Mouse (Mus musculus) kidney, postnatal 0 days (tissue): Measurements from ENCODE around the gene Hmx2. TPM values are rescaled to one million over a fixed set of nuclear protein-coding genes. Genes with fewer than 3 reads are reported as not detected.
A peak's percentile ranks its signal among the peaks of the same experiment; 100 is the strongest.

Experiments used
- ATAC-seq: fragments of 200-750 bp; cut with Nextera tagmentation; replicated peaks from 2 replicates; pipeline ENCODE4 v1.8.0; 2017; ENCODE audit warnings: low read depth, moderate number of reproducible peaks, moderate TSS enrichment, moderate library complexity; ENCODE audit not compliant: low FRiP score
- DNase-seq: peaks from one replicate; pipeline ENCODE4 v3.0.0-alpha.2; 2016; ENCODE audit warnings: low spot score
- H3K27ac ChIP-seq: fragments of 300-500 bp; sonication (generic); 2 replicates; pipeline ENCODE4 v1.5.1; 2014; ENCODE audit warnings: mild to moderate bottlenecking
- H3K27me3 ChIP-seq: fragments of 300-500 bp; sonication (generic); 2 replicates; pipeline ENCODE4 v1.6.1; 2014; ENCODE audit warnings: low read length, mixed read lengths; ENCODE audit not compliant: insufficient read depth
- H3K36me3 ChIP-seq: fragments of 300-500 bp; sonication (generic); 2 replicates; pipeline ENCODE4 v1.6.1; 2014; ENCODE audit warnings: low read length, mixed read lengths; ENCODE audit not compliant: insufficient read depth
- H3K4me1 ChIP-seq: fragments of 300-500 bp; sonication (generic); replicated peaks from 2 replicates; pipeline ENCODE4 v1.6.1; 2014; ENCODE audit warnings: antibody characterized with exemption, low read length, mixed read lengths; ENCODE audit not compliant: insufficient read depth
- H3K4me2 ChIP-seq: fragments of 300-500 bp; sonication (generic); 2 replicates; pipeline ENCODE4 v1.6.1; 2014; ENCODE audit warnings: mild to moderate bottlenecking, low read length, moderate library complexity, mixed read lengths
- H3K4me3 ChIP-seq: fragments of 300-500 bp; sonication (generic); replicated peaks from 2 replicates; pipeline ENCODE4 v1.5.1; 2014; ENCODE audit warnings: low read depth, low read length
- H3K9ac ChIP-seq: fragments of 300-500 bp; sonication (generic); 2 replicates; pipeline ENCODE4 v1.6.1; 2014; ENCODE audit warnings: low read depth, low read length
- H3K9me3 ChIP-seq: fragments of 300-500 bp; sonication (generic); replicated peaks from 2 replicates; pipeline ENCODE4 v1.6.1; 2016; ENCODE audit warnings: low read length, inconsistent platforms, mixed read lengths
- CTCF ChIP-seq: IDR thresholded peaks from 2 replicates; pipeline ENCODE4 v1.5.1; 2016; ENCODE audit warnings: antibody characterized with exemption, low read depth, mild to moderate bottlenecking, moderate library complexity
- WGBS: fragments of 180-500 bp; shearing (Covaris S2); extraction: QIAGEN DNeasy Blood & Tissue Kit; methylation state at CpG from one replicate; pipeline ENCODE4 v1.1.7; 2014; 5-methylcytosine and 5-hydroxymethylcytosine counted together
- polyA plus RNA-seq: library from polyadenylated mRNA; unstranded; fragments of >200 nt; fragmentation: Nextera tagmentation; extraction: Ambion mirVana; gene quantifications from 2 replicates; pipeline ENCODE4 v1.2.1, GENCODE M21; 2015

The Hmx2 gene
- polyA plus RNA-seq, 1 experiment from 2014 or later, result 4.8 TPM

DNA sequence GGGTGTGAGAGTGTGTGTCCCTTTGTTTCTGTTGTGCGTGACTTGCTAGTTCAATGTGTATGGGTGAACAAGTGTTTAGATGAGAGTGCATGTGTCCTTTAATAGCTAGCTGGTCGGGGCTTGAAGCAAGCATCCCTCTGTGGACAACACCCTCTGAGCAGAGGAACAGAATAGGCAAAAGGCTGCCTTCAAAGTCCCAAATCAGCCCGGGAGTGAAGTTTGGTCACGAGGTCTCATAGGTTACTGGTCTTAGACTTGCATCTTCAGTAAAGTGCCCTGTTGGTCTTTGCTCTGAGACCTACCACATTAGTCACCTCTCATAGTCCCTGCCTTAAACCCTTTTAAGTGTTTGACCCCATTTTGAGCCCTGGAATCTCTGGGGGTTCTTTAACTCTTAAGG, 2.9 kb downstream of the Hmx2 start:
- H3K27me3 ChIP-seq, result peaks cover 96% of the 10 kb centered on the region
- H3K4me1 ChIP-seq, result peaks cover 15% of the 10 kb centered on the region; the same call in 1 of the 2 replicates
- no peak overlapping the region for H3K9ac ChIP-seq
- H3K9me3 ChIP-seq, result no peaks in the 10 kb centered on the region
- ATAC-seq (no peak), DNase-seq (no peak)
- H3K36me3 ChIP-seq, result no peaks in the 10 kb centered on the region
- TF ChIP-seq CTCF, result no peak
- WGBS, result 2% methylated on average over 4 of the region's 4 CpGs
- H3K27ac ChIP-seq, result no peak overlapping the region
- no peak overlapping the region for H3K4me2 ChIP-seq
- no peak overlapping the region for H3K4me3 ChIP-seq

- Histone ChIP-seq H3K9me3 (no peaks in the 10 kb centered on the region), H3K36me3 (no peaks in the 10 kb centered on the region), H3K4me3 (no peak overlapping the region), H3K27ac (no peak overlapping the region), H3K4me1 (peaks cover 15% of the 10 kb centered on the region; the same call in 1 of the 2 replicates), H3K27me3 (peaks cover 96% of the 10 kb centered on the region), H3K9ac (no peak overlapping the region), H3K4me2 (no peak overlapping the region)
- 1% methylated on average over 42 of the region's 42 CpGs for WGBS
- ATAC-seq (no peak), DNase-seq (no peak)
- no peak for TF ChIP-seq CTCF
Measured at GRCm38 (mm10) chr7:131551931-131552741, 3.6 kb downstream of the Hmx2 start.

DNA sequence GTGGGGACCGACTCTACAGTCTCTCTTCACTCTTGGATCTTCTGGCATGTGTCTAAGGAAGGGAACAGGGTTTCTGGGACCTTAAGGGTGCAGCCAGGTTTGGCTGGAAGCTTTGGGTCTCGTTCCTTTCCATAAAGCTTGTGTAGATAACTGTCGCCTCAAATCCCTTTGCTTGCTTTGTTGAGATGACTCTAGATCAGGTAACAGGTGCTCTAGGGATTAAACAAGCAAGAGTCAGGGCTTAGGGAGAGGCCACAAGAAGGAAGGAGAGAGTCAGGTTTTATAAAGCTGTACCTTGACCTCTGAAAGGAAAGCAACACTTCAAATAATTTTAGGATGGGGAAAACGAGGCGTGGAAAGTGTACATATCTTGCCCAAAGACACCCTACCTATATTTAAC, 4.2 kb downstream of the Hmx2 start:
- ATAC-seq, result no peak
- no peak overlapping the region for H3K4me3 ChIP-seq
- no peak for DNase-seq
- peaks cover 15% of the 10 kb centered on the region; the same call in 1 of the 2 replicates for H3K4me1 ChIP-seq
- H3K4me2 ChIP-seq, result no peak overlapping the region
- under 1% methylated on average over 5 of the region's 5 CpGs for WGBS
- H3K9me3 ChIP-seq, result no peaks in the 10 kb centered on the region
- no peak overlapping the region for H3K9ac ChIP-seq
- peaks cover 97% of the 10 kb centered on the region for H3K27me3 ChIP-seq
- no peak for TF ChIP-seq CTCF
- no peaks in the 10 kb centered on the region for H3K36me3 ChIP-seq
- no peak overlapping the region for H3K27ac ChIP-seq

DNA sequence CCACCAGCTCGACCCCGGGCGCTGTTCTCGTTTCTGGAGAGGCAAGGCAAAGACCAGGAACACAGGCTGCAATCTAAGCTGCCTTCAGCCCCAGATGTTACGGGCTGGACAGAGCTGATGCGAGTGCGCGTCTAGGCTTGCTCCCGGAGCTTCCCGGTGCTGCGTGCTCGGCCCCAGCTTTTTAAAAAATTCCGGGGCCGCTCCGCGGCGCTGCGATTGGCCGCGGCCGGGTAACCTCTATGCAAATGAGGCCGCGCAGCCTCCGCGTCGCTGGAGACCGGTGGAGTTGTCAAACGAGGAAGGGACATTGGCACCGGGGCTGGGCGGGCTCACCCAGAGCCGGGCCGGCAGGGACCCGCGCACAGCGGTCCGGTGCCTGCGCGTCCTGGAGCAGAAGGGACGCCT, 5.2 kb downstream of the Hmx2 start:
- peak overlapping the region; percentile 26 for H3K4me3 ChIP-seq
- no peak overlapping the region for H3K27ac ChIP-seq
- no peak for ATAC-seq
- under 1% methylated on average over 39 of the region's 39 CpGs for WGBS
- no peak overlapping the region for H3K9ac ChIP-seq
- H3K27me3 ChIP-seq, result peaks cover 95% of the 10 kb centered on the region
- no peaks in the 10 kb centered on the region for H3K36me3 ChIP-seq
- DNase-seq, result no peak
- no peak for TF ChIP-seq CTCF
- H3K9me3 ChIP-seq, result no peaks in the 10 kb centered on the region
- peak overlapping the region; percentile 44 for H3K4me2 ChIP-seq
- peaks cover 15% of the 10 kb centered on the region; the same call in 1 of the 2 replicates for H3K4me1 ChIP-seq

GRCm38 (mm10) chr7:131554341-131555180, 6.0 kb downstream of the Hmx2 start:
- TF ChIP-seq CTCF, result no peak
- ATAC-seq (no peak; the same call in 1 of the 2 replicates), DNase-seq (no peak)
- Histone ChIP-seq H3K27me3 (peaks cover 91% of the 10 kb centered on the region), H3K9me3 (no peaks in the 10 kb centered on the region), H3K4me3 (peak overlapping the region; percentile 26), H3K4me1 (peaks cover 15% of the 10 kb centered on the region; the same call in 1 of the 2 replicates), H3K36me3 (no peaks in the 10 kb centered on the region), H3K9ac (no peak overlapping the region), H3K27ac (no peak overlapping the region), H3K4me2 (peak overlapping the region; percentile 44)
- 1% methylated on average over 45 of the region's 45 CpGs for WGBS

DNA sequence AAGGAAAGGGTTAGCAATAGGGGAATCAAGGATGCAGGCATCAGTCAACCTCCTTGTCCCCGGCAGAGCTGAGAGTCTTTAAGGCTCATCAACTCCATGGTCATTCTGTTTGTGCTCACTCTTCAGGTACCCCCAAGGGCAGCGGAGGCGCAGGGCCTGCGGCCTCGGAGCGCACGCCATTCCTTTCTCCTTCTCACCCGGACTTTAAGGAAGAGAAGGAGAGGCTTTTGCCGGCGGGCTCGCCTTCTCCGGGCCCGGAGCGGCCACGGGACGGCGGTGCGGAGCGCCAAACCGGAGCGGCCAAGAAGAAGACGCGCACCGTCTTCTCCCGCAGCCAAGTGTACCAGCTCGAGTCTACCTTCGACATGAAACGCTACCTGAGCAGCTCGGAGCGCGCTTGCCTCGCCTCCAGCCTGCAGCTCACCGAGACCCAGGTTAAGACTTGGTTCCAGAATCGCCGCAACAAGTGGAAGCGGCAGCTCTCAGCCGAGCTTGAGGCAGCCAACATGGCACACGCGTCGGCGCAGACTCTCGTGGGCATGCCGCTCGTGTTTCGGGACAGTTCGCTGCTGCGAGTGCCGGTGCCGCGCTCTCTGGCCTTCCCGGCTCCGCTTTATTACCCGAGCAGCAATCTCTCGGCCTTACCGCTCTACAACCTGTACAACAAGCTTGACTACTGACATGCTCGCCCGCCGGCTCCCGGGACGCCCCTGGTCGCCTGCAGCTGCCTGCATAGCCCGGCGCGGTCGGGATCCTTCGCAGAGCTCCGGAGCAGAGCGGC, 6.9 kb downstream of the Hmx2 start:
- H3K27me3 ChIP-seq, result peaks cover 82% of the 10 kb centered on the region
- H3K9ac ChIP-seq, result no peak overlapping the region
- H3K4me1 ChIP-seq, result peaks cover 15% of the 10 kb centered on the region; the same call in 1 of the 2 replicates
- H3K9me3 ChIP-seq, result no peaks in the 10 kb centered on the region
- TF ChIP-seq CTCF, result peak; percentile 32
- H3K36me3 ChIP-seq, result no peaks in the 10 kb centered on the region
- H3K4me3 ChIP-seq, result peak overlapping the region; percentile 16; the same call in 1 of the 2 replicates
- ATAC-seq, result no peak
- no peak overlapping the region for H3K27ac ChIP-seq
- no peak for DNase-seq
- peak overlapping the region; percentile 36 for H3K4me2 ChIP-seq
- under 1% methylated on average over 68 of the region's 68 CpGs for WGBS
